Mouse (Mus musculus) MN1 (cell line): Measurements from ENCODE around the gene Fign.
A peak's percentile ranks its signal among the peaks of the same experiment; 100 is the strongest.

ENCODE experiments used
- DNase-seq: peaks from one replicate; pipeline ENCODE4 v3.0.0-alpha.2; 2016; ENCODE audit warnings: low spot score

The Fign gene

DNA sequence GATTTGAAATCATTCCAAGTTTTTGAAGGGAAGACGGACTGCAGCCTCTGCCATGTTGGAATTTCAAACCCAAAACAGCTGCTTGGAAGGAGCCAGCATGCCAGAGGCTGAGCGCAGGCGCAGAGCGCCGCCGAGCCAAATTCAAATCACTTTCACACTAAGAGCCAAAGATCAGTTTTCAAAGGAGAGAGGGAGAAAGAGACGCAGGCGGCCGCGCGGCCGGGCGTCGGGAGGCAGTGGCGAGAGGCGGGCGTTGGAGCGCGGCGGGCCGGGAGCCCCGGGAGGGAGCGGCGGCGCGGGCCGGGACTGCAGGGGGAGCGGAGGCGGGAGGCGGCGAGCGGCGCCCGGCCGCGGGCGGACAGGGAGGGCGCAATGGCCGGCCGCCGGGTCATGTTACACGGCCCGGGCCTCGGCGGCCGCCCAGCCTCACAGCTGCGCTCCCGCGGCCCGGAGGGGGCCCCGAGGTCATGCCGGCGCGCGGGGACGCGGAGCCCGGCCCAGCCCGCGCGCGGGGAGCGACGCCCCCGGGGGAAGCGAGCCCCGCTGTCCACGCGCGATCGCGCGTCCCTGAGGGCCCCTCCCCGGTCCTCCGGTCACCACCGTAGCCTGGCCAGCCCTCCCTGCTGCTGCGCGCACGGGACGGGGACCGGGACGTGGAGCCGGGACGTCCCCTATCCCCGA, at the start of gene Fign:
Fign (minus strand) TSS at position 102 of the 681 bp plus-strand sequence.
- DNase-seq = peak; percentile 89

DNA sequence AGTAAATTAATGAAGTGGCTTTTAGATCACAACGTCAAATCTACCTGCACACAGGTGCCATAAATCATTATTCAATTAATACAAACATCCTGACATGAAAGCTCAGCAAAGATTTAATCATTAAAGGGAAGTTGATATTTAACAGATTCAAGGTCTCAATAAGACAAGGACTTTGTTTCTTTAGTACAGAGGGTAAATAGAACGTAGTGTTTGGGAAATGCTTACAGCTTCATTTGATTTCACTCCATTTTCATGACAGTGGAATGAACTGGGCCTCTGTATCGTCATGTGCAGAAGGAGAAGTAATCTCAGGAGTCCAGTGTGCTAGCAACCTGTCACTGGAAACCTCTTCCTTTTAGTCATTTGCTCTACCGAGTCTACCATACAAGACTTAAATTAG, 35.8 kb upstream of the Fign start:
- no peak for DNase-seq

DNA sequence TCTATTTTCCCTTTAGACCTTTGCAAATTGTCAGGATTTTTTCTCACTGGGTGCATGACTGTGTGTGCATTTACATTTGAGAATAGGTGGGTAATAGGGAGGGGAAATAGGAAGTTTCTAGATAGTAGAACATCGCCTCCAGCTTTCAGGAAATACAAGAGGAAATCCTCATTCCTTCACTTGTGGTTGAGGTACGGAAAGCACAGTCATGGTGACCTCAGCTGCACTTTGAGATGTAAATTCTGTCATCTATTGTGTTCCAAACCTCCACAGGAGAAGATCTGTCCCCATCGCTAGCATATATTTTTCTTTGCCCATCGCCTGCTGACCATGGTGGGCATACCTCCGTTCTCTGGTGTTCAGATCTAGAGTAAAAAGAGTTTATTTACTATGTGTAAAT, 22.7 kb upstream of the Fign start:
- DNase-seq = no peak

DNA sequence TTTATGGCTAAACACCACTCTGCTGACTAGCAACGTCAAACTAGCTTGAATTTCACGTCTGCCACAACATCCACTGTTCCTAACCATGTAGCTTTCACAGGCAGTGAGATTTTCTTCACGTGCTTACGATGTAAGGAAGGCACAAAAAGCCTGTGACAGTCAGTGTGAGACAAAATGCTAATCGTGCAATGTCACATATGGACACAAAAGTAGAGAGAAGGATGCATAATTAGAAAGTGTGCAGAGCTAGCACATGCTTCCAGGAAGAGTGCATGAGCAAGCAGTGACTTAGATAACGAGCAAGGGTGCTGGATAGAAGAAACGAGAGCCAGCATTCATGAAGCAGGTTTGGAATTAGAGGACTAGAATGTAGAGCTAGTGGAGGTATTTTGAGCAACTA, 18.8 kb upstream of the Fign start:
- no peak for DNase-seq

DNA sequence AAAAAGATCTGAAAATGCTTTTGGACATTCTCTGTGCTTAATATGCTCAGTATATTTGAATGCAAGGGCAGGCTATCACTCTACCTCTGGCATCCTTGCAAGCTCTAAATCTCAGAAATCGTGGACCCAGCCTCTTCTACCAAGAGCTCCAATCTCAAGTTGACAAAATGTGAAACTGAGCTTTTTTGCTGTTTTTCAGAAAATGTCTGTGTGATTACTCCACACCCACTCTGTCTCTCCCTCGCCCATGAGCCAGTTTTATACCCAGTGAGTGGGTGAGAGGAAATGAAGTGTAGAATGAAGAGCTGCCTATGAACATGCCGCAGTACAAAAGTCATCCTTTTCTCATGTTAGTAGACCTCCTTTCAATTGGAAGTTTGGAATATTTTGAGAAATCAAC, 13.3 kb upstream of the Fign start:
- DNase-seq = no peak

DNA sequence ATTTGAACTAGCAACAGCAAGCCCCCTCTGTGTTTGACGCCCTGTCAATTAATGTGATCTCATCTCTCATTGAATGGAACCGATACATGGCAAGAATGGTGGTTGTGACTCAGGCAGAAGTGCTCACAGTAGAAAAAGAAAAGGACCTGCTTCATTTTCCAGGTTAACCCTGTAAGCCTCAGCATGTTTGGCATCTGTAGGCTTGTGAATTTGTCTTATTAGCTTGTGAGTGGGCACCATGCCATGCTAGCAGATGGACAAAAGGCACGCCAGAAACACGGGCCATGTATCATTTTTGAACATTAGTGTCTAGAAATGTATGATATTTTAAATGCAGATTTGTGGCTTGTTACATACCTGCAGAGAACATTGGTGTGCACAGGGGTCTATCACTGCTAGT, 12.0 kb upstream of the Fign start:
- no peak for DNase-seq

DNA sequence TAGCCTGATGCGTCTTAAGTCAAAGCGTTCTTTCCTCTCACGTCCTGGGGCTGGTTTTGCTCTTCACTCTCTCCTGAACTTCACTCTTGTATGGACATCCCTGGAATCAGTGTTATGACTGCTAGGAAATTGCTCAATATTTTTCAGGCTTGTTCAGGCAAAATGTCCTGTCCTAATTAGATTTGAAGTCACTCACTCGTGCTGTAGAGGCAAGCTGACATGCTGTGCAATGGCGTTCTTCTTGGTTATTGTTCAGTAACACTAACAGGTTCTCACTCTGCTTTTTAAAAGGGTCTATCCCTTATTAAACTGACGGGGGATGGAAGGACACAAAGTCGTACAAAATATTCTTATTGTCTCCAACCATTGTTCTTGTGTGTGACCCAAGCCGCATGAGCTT, 10.2 kb upstream of the Fign start:
- no peak for DNase-seq

DNA sequence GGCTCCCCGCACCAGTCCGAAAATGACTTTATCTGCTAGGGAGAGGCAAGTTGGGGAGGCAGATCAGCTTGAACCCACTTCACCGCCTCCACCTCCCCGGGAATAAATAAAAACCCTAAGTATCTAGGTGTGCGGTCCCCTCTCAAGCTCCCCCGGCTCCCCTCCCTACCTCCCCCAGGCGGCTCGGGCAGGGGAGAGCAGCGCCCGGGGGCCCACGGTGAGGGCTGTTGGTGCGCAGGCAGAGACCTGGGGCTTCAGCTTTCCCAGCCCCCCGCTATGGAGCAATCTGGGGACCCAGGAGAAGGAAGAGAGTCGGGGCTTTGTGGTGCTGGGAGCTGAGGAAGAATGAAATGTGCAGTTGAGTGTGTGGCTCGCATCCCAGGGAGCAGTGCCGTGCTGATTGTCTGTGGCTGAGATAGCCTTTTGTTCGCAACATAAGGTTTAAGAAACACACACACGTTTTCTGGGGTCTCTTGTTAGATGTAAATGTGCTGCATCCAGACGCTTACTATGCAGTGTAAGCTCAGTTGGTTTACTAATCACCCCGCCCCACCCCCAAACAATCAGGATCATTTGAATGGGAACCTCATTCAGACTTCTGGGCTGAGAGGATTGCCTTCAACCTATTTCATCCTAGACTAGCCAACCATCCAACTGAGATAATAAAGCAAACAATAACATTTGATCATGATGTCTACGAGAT, 931 bp upstream of the Fign start:
- peak; percentile 62 for DNase-seq

DNA sequence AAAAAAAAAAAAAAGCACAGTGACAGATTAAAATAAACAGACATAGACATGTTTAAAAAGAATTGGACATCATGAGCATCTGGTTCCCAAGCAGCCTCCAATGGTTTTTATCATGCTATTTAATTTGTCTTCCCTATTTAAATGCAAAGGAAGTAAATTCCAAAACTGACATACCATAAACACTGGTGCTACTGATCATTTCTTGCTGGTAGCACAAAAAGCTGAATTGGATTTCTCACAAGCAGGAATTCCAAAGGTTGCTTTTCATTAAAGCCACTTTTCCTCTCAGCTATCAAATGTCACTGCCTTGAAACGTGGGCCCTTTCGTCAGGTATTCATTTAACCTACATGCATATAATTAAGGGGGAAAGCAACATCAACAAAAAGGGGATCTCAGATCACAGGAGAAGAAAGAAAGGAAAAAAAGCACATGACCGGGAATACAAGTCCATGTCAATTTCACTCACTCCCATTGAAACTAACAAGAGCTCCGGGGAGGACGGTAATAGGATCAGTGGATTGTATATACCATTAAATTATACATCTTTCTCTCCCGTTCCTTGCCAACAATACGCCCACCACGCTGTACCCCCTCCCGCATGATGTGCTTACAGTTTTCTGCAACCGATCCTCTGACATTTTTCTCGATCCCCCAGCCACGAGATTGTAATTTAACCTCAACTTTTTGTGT, 972 bp downstream of the Fign start:
- DNase-seq = no peak

DNA sequence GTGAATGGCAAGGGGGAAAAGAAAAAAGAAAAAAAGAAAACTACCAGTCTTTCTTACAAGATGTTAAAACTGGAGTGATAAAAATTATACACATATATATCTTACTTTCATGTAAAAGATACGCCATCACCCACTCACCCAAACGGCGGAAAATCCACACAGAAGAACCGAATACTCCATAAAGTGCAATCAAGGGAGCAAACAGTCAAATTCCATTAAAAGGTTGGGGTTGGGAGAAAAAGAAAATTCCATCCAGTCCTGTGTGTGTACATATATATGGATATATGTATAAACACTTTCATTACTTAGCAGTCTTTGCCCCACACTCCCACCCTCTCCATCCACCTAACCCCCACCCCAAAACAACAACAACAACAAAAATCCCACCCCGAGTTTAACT, 1.7 kb downstream of the Fign start:
- DNase-seq = no peak

DNA sequence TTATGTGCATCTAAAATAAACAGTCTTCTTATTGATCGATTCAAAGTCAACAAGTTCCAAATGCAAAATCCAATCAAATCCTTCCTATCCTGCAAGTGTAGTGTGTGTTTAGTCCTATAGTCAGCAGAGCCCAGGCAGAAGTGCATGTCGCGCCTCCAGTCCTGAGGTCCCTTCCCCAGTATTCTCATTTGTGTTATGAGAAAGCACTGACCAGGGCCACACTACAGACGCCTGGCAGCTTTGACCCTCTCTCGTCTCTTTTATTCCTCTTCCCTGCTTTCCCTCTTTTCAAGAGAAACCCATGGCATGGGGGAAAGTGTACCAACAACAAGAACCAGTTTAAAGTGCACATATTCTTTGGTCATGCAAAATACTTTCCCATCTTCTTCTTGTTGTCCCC, 2.3 kb downstream of the Fign start:
- no peak for DNase-seq

DNA sequence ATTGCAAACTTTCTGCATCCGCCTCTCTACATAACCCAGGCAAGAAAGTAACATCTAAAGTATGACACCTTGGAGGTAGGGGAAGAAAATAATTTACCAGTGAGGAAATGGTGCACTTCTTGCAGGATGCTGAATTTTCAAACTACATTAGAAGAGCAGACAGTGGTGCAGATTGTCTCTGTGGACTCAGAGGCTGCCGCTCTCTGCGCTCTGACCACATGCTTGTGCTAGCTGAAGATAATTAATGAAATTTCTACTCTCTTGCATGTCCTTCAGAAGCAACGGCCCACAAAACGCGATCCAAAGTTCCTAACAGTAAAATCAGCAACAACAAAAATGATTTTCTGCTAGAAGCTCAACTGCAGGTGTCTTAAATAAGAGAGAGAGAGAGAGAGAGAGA, 4.8 kb downstream of the Fign start:
- no peak for DNase-seq

DNA sequence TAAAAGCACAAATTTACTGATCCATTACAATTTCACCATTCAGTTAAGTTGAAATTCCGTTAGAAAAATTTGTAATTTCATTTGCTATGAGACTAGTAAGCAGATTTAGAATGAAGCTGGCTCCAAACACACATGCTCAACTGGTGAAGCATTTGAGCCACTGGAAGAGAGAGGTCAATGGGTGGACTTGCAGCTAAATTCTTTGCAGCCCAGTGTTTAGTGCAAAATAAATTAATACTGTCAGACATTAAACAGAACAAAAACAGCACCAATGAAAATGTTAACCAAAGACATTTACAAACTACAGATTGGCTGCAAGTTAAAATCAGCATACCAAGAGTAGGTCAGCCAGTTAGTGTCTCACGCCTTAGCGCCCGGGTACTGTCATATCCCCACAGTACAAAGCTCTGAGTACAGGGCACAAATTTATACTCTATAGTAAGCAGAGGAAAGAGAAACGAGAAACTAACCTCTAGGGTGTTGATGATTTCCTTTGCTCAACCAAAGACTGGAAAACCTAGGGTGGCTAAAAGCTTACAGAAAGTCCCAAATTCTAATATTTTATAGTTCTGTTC, 13.9 kb downstream of the Fign start:
- no peak for DNase-seq

DNA sequence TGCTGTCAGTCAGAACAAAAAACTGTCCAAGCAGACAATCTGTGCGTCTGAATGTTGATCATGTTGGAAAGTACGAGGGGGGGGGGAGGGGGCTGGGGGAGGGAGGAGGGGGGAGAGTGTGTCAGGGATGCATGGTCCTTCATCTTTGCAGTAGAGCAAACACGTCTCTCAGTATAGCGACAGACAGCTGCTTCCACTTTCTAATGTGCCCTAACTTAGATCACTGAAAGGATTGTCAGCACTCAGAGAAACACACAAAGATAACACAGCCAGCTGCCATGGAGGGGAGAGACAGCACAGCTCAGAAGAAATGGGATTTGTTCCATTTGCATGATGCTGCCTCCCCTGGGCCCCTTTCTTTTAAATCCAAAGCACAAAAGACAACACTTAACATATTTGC, 18.1 kb downstream of the Fign start:
- DNase-seq = no peak

DNA sequence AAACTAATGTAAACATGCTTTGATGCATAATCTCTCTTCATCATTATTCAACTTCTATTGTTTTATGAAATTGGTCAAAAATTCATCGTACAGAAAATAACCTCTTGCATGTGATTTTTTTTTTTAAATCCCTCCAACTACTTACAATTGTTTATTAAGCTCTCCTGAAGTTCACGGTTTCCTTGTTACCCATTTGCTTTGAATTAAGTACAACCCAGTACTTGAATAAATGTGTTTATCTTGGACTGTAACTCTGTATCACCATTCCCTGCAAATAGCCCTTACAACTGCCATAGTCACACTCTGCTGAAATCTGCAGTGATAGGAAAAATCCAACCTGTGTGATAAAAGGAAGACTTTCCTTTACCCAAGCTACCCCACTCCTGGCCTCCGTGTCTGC, 19.3 kb downstream of the Fign start:
- DNase-seq = no peak

DNA sequence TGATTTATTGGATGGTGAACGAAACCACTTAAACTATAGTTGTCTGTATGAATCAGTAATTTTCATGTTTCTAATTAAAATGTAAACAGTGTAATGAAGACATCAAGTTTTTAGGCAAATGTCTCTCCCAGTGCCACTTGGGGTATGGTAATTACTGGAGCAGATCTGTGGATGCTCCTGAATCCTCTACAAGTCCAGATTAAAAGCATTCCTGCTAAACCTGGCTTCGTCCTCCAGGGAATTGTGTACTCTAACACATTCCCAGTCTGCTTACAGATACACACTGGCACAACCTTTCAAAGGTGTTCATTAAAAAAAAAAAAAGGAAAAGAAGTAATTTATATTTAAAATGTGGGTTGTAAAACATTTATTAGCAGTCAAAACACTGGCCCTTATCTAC, 20.0 kb downstream of the Fign start:
- no peak for DNase-seq

DNA sequence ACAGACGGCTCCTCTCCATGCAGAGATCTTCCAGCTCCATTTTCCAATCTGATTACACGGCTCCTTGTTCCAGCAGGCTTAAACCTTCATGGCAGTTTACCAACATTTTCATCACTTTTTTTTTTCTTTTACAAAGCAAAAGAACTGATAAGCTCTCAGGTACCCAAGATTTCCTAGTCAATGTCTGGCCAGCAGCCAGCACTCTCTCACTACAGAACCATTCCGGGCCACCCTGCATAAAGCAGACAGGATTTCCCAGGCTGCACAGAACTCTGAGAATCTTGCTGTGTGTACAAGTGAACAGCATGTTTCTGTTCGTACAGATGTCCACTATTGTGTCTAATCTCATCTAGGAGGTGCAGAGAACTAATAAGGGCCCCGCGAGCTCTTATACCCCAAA, 22.0 kb downstream of the Fign start:
- no peak for DNase-seq

DNA sequence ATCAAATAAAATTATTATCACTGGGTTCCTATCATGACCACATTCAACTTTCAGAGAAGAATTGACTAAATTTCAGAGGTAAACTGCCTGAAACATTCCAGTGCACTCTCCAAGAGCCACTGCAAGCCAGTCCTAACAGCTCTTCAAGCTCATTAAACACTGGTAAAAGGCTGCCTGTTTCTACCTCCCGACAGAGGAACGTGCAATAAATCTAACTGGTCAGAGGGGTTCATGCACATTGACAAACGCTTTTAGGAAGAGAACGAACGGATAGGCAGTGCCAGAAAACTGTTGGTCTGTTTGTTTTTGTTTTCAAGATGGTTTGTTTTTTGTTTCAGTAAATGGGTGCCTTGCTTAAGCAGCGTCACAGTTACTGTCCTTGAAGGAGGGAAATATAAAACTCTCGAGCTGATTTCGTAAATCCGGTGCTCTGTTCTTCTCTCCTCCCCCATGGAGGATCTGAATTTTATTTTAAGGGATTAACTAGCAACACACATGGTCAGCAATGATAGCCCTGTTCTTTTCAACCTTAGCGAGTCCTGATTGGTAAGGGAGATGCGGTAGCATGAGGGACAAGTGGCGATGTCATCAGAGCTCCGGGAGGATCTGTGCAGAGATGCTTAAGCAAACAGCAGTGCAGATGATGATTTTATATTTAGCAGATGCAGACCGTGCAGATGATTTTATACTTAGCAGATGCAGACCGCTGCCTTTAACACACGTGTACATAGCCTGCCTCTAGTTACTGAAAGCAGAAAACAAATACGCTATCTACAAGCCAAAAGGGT, 23.0 kb downstream of the Fign start:
- no peak for DNase-seq

DNA sequence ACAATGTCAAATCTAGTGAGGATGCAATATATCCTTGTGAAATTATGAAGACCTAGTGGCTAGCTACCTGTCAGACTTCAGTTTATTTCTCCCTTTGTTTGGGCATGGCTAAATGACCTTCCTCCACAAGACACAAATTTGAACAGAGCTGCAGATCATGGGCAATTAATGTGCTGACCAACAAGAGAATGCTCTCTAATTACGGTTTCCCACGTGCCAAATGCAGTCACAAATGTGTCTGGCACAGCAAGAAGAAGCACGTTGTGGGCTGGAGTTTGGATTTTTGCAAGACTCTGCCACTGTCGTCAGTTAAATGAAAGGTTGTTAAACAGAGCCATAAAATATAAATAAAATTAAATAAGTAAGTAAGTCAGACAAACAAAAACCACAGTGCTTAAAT, 25.7 kb downstream of the Fign start:
- DNase-seq = no peak

DNA sequence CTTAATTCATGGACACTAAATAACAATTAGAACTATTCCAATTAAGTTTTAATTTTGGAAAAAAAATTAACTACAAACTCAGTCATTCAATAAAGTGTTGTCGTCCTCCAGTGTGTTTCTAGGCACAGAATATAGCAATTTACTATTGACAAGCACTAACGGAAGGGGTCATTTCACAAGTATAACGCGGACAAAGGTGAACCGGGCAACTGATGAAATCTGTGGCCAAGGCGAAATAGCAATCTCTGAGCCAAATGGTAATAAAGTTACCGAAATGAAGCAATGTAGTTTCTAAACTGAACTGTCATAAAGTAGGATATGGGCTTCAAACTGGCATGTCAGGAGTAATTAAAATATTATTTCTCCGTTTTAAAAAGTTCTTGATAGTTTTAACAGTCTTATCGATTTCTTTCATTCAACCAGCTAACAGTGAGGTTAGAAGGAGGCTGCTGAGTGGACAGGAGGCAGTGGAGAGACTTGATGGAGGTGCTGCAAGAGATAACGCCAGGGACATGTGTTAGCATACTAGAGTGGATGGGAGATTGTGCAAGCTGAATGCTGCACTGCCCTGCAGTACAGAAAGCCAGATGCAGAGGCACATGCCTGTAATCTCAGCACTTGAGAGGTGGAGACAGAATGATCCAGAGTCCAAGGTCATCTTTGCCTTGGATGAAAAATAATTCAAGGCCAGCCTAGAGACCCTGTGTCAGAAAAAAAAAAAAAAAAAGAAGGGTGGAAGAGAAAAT, 27.7 kb downstream of the Fign start:
- DNase-seq = no peak

DNA sequence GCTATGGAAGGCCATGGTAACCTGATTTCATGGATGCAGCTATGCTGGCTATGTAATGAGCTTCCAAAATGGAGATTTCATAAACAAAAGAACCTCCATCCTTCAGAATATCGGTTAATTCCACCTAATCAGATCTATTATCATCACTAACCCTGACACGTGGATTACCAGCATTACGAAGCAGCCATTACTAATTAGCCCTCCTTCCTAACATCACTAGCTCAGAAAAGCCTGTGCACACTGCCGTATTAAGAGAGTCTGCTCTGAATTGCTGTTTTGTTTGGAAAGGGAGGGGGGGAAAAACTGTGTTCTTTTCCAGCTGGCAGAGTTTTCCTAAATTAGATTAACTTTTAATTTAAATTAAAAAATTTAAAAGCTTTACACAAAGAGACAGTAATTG, 32.3 kb downstream of the Fign start:
- DNase-seq = no peak

DNA sequence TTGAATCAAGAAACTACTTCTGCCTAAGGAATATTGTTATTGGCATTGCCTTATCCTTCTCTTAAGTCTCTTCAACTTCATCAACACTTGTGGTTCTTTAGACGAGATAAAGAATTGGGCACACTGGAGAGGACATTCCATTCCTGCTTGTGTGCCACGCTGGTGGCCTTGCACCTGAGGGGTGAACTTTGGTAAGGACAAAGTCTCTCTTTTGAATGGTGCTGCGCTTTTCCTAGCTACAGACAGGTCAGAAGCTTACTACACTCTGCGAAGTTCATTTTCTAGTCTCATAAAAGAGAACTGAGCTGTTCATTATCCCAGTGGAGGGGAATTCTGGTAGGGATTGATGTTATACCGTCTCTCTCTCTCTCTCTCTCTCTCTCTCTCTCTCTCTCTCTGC, 38.4 kb downstream of the Fign start:
- DNase-seq = no peak
